Mouse (Mus musculus): Measurements from ENCODE around the gene Gm42417.

Gene Gm42417

DNA sequence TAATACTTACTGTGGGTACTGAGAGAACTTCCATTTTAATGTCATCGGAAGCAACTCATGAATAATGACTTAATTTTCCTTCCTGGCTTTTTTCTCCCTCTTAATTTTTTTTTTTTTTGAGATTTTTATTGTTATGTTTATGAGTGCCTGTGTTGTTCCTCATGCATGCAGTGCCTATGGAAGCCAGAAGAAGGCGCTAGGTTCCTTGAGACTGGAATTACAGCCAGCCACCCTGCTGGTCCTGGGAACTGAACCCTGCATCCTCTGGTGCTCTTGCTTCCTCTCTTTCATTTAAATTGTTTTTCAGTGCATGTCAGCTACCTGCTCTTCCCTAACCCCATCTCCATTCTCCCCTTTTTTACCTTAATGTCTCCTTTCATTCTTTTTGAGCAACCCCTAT lies 25.5 kb downstream of the Gm42417 start:
- no peak for DNase-seq

- no peak for DNase-seq
Observed at GRCm38 (mm10) chr1:36513310-36513709, 25.9 kb downstream of the Gm42417 start.

- no peak for DNase-seq
Observed at GRCm38 (mm10) chr1:36512966-36513280, 26.3 kb downstream of the Gm42417 start.

GRCm38 (mm10) chr1:36512089-36512965 lies 26.9 kb downstream of the Gm42417 start:
- DNase-seq = peak in 1 of 2 experiments; percentile 29

GRCm38 (mm10) chr1:36511289-36512021 lies 27.8 kb downstream of the Gm42417 start, which contains the start of gene Cnnm3:
Gene Cnnm3, plus strand, starts transcription at chr1:36511867.
- peak; percentile 99 for DNase-seq

- DNase-seq = no peak
Observed at GRCm38 (mm10) chr1:36508238-36508637, 31.0 kb downstream of the Gm42417 start.

DNA sequence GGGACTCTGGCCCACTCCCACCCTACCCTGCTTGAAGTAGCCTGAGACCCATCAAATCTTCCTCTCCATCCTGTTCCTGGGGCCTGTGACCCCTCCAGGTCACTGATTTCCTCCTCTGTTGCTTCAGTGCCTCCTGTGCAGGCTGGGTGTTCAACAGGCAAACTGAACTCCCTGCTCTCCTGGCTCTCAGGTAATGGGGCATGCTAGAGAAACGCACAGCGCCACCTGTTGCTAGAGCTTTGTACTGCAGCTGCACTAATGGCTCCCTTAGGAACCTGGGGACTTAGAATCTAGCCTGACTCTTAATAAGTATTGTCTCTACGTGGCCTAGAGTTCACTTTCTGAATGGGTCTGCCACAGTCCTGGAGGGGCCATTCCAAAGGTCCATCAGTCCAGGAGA lies 38.0 kb downstream of the Gm42417 start:
- peak; percentile 69 to 73 for DNase-seq

- DNase-seq = no peak
Observed at GRCm38 (mm10) chr1:36497312-36497711, 41.9 kb downstream of the Gm42417 start.

- no peak for DNase-seq
Observed at GRCm38 (mm10) chr1:36496719-36497118, 42.5 kb downstream of the Gm42417 start.

DNA sequence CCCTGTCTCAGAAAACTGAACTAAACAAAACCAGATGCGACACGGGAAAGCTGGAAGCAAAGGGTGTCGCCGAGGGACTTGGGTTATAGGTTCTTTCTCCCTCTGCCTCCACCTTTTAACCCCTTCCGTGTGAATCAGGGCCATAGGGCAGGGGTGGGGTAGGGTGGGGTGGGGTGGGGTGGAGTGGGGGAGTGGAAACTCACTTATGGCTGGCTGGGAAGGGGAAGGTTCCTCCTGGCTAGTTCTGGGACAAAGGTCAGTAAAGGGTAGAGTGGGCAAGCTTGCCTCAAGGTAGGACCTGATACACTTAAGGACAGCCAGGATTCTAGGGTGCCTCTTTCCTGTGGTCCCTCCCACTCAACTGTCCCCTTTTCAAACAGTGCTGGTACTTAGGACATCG lies 45.9 kb downstream of the Gm42417 start:
- no peak for DNase-seq

DNA sequence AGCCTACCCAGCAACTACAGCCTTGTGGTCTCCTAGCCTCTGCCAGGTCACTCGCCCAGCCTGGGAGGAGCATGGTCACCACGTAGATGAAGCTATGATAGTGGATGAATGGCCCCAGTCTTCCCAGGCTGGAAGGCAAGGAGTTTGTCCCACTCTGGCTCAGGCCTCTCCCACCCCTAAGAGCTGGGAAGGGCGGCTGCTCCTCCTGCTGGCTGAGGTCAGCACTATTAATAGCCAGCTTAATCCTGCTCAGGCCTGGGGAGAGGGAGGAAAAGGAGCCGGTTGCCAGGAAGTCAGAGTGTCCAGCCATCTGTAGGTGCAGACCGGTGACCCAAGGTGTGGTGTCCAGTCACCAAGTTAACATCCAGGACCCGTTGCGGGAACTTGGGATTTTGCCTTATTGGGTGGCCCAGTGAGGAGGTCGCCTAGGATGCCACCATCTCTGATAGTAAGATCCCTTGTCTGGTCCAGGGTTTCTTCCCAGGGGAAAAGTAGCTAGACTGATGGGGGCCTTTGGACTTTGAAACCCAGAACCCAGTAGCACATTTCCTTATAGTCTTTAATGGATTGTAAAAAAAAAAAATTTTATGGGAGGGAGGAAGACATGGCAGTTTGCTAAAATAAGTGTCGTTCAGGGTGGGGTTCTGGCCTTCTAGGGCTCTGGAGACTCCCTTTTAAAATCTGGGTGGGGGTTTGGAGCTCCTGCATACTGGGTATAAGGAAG lies 46.7 kb downstream of the Gm42417 start:
- DNase-seq = peak; percentile 34 to 65

DNA sequence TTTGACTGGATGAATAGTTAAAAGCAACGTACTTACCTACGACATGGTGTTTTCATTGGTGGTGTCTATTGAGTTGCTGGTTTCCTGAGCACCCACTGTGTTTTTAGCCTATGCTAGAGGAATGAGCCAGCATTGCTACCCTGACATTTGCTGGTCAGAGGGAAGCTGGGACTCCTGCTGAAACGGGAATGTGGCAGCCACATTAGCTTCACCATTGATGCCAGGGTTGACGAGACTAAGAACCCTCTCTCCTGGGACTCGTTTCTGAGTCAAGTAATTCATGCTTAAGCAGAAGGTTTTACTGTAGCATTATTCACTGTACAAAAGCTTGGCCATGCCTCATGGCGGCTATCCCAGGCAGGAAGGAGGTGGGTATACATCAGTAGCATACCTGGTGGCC lies 49.6 kb downstream of the Gm42417 start:
- DNase-seq = no peak

GRCm38 (mm10) chr1:36487111-36487510 lies 52.1 kb downstream of the Gm42417 start:
- DNase-seq = no peak

- peak in 1 of 2 experiments; percentile 41 for DNase-seq
Observed at GRCm38 (mm10) chr1:36485080-36485479, 54.1 kb downstream of the Gm42417 start.

- no peak for DNase-seq
Observed at GRCm38 (mm10) chr1:36483825-36484224, 55.4 kb downstream of the Gm42417 start.
